Mouse (Mus musculus): ENCODE measurements around the gene 9030025P20Rik. TPM values are rescaled to one million over a fixed set of nuclear protein-coding genes. Genes with fewer than 3 reads are reported as not detected.
"Not testable (repeated sequence)": the region's sequence is repeated elsewhere in the genome, so short reads cannot be mapped to it uniquely, and the experiment has no call there.

9030025P20Rik gene
- total RNA-seq, 2 experiments from 2014 or later: 4.6 to 8.1 TPM

- not testable (repeated sequence) for DNase-seq (ENCODE audit: extremely low spot score in 1 of 2, low spot score in 1 of 2)
These were observed 428 bp upstream of the 9030025P20Rik start for GRCm38 (mm10) chr17:14977718-14978361.

GRCm38 (mm10) chr17:14990116-14990702 lies 11.9 kb downstream of the 9030025P20Rik start:
- DNase-seq (ENCODE audit: extremely low spot score in 1 of 2, low spot score in 1 of 2): peak; percentile 4 to 5

GRCm38 (mm10) chr17:14992522-14993138 lies 14.4 kb downstream of the 9030025P20Rik start:
- DNase-seq (ENCODE audit: extremely low spot score in 1 of 2, low spot score in 1 of 2): not testable (repeated sequence)

GRCm38 (mm10) chr17:14993139-14993832 lies 15.0 kb downstream of the 9030025P20Rik start:
- not testable (repeated sequence) for DNase-seq (ENCODE audit: extremely low spot score in 1 of 2, low spot score in 1 of 2)

DNA sequence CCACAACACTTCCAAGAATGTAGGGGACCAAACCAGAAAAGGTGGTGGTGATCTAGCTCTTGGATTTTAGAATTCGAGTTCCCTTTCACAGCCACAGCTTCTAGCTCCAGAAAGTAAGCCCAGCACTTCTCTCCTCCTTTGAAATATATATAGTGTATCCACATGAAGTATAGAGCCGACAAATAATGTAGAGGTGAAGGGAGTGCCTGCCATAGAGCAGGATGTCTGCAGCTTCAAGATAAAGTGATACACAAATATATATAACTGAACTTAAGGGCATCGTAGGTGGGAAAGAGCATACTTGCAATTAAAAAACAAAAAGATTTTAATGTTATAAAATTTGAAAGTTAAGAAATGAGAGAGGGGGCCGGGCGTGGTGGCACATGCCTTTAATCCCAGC lies 15.9 kb downstream of the 9030025P20Rik start:
- not testable (repeated sequence) for DNase-seq (ENCODE audit: extremely low spot score in 1 of 2, low spot score in 1 of 2)

- DNase-seq (ENCODE audit: extremely low spot score in 1 of 2, low spot score in 1 of 2): not testable (repeated sequence)
These were observed 21.8 kb downstream of the 9030025P20Rik start for GRCm38 (mm10) chr17:15000047-15000446.

- not testable (repeated sequence) for DNase-seq (ENCODE audit: extremely low spot score in 1 of 2, low spot score in 1 of 2)
These were observed 30.8 kb downstream of the 9030025P20Rik start for GRCm38 (mm10) chr17:15009088-15009487.

DNA sequence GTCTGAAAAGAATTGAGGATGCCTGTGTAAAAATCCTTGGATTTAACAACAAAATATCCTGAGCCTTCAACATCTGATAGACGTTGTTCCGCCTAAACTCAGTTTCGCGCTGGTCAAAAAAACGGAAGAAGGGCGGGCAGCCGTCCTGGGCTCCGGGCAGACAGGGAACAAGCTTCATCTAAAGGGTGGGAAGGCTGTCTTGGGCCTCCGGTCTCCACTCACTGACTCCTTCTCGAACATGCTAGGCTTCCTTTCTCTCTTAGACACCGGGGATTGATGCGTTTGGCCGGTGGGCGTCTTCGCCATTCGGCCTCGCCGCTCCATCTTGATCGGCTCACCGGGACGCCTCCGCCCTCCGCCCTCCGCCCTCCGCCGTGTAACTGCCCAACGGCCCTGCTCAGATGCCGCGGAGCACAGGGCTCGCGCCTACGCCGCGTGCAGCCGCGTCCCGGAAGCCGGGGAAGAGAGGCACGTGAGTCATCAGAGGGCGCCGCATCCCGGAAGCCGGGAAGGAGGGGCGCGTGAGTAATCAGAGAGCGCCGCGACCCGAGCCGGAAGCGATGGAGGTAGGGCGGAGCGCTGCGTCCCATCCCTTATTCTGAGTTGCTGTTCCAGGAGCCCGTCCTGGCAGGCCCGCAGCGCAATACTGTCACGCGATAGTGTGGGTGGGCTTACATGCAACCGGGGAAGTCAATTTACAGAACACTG lies 31.6 kb downstream of the 9030025P20Rik start, which contains the start of gene Gm3435:
Gene Gm3435, plus strand, starts transcription at position 471 of the 708 bp plus-strand sequence.
- not testable (repeated sequence) for DNase-seq (ENCODE audit: extremely low spot score in 1 of 2, low spot score in 1 of 2)

DNA sequence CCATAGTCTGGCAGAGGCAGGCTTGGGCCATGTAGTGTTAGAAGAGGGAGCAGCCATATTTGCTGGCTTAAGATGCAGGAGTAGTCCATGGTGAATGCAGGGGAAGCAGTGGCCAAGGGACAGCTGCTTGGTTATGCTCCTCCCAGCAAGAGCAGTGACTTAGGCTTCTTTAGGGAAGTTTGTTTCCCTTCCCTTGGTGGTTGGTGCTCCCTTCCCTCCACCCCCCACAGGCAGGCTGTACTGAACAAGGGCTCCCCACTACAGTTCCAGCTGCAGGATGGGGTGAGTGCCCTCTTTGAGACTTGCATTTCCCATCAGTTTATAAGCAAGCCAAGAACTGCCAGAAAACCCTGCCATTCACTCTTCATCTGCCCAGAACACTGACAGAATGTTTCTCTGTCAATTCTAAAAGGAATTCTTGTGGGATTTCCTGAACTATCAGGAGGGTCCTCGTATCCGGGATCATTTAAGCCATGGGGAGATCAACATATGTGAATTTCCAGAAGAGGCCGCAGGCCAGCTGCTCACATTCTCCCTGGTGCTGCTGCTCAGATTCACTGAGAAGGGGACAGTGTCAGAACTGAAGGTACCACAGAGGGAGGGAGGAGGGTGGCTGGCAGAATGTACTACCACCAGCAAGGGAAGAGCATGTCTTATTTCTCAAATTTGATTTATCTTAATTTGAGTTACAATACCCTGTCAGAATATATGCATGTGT lies 43.4 kb downstream of the 9030025P20Rik start:
- DNase-seq (ENCODE audit: extremely low spot score in 1 of 2, low spot score in 1 of 2): peak; percentile 2 to 10

DNA sequence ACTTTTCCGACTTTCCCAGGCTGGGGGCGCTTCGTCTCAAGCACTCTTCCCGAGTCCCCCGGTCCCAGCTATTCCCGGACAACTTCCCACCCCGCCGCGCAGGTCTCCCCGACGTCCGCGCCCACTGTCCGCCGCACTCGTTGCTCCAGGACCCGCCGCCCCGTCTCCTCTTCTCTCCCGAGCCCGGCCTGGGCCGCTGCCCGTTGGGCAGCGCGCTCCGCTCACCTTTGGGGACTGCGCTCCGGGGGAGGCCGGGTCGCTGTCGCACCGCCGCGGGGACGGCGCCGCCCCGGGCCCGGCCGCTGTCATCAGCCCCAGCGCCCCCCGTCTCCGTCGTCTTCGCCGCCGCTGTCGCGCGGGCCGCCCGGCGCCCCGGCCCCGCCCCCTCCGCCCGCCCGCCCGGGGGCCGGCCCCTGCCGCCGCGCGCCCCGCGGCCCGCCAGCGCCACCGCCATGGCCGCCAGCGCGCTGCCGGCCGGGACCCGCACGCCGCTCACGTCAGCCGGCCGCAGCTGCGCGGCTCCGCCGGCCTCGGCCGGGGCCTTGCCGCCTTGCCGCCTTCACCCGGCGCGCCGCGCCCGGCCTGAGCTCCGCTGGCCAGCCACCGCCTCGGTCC lies 45.7 kb downstream of the 9030025P20Rik start:
- DNase-seq (ENCODE audit: extremely low spot score in 1 of 2, low spot score in 1 of 2): not testable (repeated sequence)

DNA sequence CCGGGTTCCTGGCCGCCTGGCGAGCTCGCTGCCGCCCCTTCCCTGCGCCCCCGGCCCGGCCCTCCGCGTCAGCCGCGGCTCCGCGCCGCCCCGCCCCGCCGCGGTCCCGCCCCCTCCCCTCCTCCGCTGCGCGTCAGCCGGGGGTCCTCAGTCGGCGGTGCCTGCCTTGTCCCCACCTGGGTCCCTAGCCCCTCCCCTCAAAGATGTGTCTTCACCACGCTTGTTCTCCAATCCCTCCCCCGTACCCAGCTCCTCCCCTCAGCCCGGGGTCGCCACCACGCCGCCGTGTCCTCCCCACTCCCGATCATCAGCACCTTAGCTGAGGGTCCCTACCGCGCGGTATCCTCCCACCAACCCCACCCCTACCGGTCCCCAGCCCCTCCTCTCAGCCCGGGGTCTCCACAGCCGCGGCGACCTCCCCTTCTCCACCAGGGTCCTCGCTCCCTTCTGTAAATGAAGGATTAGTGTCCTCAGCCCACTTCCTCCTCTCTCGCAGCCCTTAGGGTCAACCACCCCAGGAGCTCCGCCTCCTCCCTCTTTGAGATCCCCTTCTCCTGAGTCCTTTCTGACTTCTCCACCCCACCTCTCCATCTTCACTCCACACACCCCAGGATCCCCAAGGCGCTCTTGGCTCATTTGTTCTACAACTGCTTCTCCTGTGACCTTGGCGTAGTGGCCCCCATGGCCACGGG lies 46.4 kb downstream of the 9030025P20Rik start:
- not testable (repeated sequence) for DNase-seq (ENCODE audit: extremely low spot score in 1 of 2, low spot score in 1 of 2)

GRCm38 (mm10) chr17:15025513-15025912 lies 47.2 kb downstream of the 9030025P20Rik start:
- DNase-seq (ENCODE audit: extremely low spot score in 1 of 2, low spot score in 1 of 2): not testable (repeated sequence)

DNA sequence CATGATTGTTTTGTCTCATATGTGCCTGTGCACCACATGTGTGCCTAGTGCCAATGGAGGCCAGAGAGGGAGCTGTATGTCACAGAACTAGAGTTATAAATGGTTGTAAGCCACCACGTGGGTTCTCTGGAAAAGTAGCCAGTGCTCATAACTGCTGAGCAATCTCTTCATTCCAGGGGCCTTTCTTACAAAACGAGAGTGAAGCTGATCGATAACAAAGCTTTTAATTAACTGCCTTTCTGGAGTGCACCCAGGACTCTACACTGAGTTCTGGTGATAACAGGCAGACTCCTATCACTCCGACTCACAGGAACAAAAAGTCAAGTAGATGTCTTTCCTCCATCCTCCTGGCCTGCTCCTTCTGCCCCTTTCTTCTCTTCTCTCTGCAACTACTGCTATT lies 53.1 kb downstream of the 9030025P20Rik start:
- not testable (repeated sequence) for DNase-seq (ENCODE audit: extremely low spot score in 1 of 2, low spot score in 1 of 2)

- DNase-seq (ENCODE audit: extremely low spot score in 1 of 2, low spot score in 1 of 2): not testable (repeated sequence)
These were observed 62.2 kb downstream of the 9030025P20Rik start for GRCm38 (mm10) chr17:15040455-15040854.

Other genes with a start within 250 kb of the 9030025P20Rik start
- 1 to 10 TPM; 1.2 to 2.4 TPM for gene Wdr27, start 35.3 kb upstream of the 9030025P20Rik start, total RNA-seq (2021)
- gene 1600012H06Rik, start 35.3 kb upstream of the 9030025P20Rik start, total RNA-seq (2021): 10 to 100 TPM; 14.7 to 16.8 TPM
- 10 to 100 TPM; 57.4 to 62.0 TPM for gene Phf10, start 17.2 kb upstream of the 9030025P20Rik start, total RNA-seq (2021)
- gene Gm3417, start 322 bp downstream of the 9030025P20Rik start, total RNA-seq (2021): not detected
- 1 to 10 TPM; 2.1 to 3.8 TPM for gene Gm3435, start 31.7 kb downstream of the 9030025P20Rik start, total RNA-seq (2021)
- gene Ermard, start 62.7 kb downstream of the 9030025P20Rik start, total RNA-seq (2021): 10 to 100 TPM; 44.9 to 72.4 TPM
- 1 to 10 TPM in 1 of 2 experiments, not detected in 1; 1.1 TPM for gene Tcte3, start 63.0 kb downstream of the 9030025P20Rik start, total RNA-seq (2021)
- 10 to 100 TPM in 1 of 2 experiments, 1 to 10 TPM in 1; 6.8 to 10.5 TPM for gene Gm3448, start 63.1 kb downstream of the 9030025P20Rik start, total RNA-seq (2021)